Mouse (Mus musculus) C2C12 (cell line): ENCODE data around the gene Arhgap30. TPM values are rescaled to one million over a fixed set of nuclear protein-coding genes. Genes with fewer than 3 reads are reported as not detected.

Experiments
- H3K27me3 ChIP-seq: one replicate; pipeline ENCODE4 v1.6.1; 2011; ENCODE audit not compliant: control insufficient read depth, insufficient read depth, insufficient read length
- H3K36me3 ChIP-seq: one replicate; pipeline ENCODE4 v1.6.1; 2011; ENCODE audit not compliant: control insufficient read depth, insufficient read depth
- H3K4me3 ChIP-seq: one replicate; pipeline ENCODE4 v1.5.1; 2011; ENCODE audit warnings: mild to moderate bottlenecking, control low read depth; ENCODE audit not compliant: poor library complexity, insufficient read depth, severe bottlenecking
- H3K79me2 ChIP-seq: one replicate; pipeline ENCODE4 v1.6.1; 2011; ENCODE audit not compliant: control insufficient read depth, insufficient read depth
- H3K79me3 ChIP-seq: one replicate; pipeline ENCODE4 v1.6.1; 2011; ENCODE audit warnings: low read depth, control low read depth
- H3ac ChIP-seq: one replicate; pipeline ENCODE3; 2011; ENCODE audit warnings: low read depth; ENCODE audit not compliant: control insufficient read depth, insufficient read length
- CEBPB ChIP-seq: IDR thresholded peaks from one replicate; pipeline ENCODE4 v1.6.1; 2011; ENCODE audit warnings: low read depth, mild to moderate bottlenecking, control low read depth, moderate library complexity
- CTCF ChIP-seq: IDR thresholded peaks from one replicate; pipeline ENCODE4 v1.5.1; 2011; ENCODE audit not compliant: control insufficient read depth, insufficient read depth, insufficient read length
- FOSL1 ChIP-seq: IDR thresholded peaks from one replicate; pipeline ENCODE4 v1.8.0; 2011; ENCODE audit warnings: mild to moderate bottlenecking, low read length; ENCODE audit not compliant: poor library complexity, insufficient read depth, severe bottlenecking
- MAX ChIP-seq: IDR thresholded peaks from one replicate; pipeline ENCODE4 v1.6.1; 2011; ENCODE audit warnings: mild to moderate bottlenecking, control low read depth
- MYOD1 ChIP-seq: IDR thresholded peaks from one replicate; pipeline ENCODE4 v1.6.1; 2011; ENCODE audit warnings: low read depth; ENCODE audit not compliant: control insufficient read depth, insufficient read length
- MYOG ChIP-seq: IDR thresholded peaks from one replicate; pipeline ENCODE4 v1.6.1; 2011; ENCODE audit not compliant: control insufficient read depth, insufficient read length; ENCODE audit errors: extremely low read depth
- USF1 ChIP-seq: IDR thresholded peaks from one replicate; pipeline ENCODE4 v1.6.1; 2011; ENCODE audit warnings: low read depth, mild to moderate bottlenecking, control low read depth, moderate library complexity
- polyA plus RNA-seq: library from polyadenylated mRNA; unstranded; fragments of >200 nt; fragmentation: generic; extraction: Trizol; gene quantifications from one replicate; pipeline ENCODE4 v1.2.1, GENCODE M21; 2012; ENCODE audit warnings: missing spikeins

Gene Arhgap30
- polyA plus RNA-seq, 1 experiment = 0.05 TPM

DNA sequence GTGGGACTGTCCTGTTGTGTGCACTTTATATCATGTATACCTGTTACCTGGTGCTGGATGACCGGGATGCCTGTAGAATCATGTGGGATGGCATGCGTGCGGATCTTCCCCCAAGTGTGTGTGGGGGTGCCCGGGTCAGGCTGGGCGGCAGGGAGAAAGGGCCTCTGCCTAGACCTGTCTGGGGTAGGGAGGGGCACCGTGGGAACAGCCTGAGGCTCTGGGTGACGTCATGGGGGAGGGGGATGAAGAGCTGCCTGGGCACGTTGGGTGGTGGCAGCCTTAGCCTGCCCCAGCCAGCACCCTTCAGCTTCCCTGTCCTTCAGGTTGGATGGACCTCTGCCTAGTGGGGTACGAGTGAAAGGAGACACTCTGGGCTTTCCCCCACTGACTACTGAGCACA lies 4.4 kb upstream of the Arhgap30 start:
- Histone ChIP-seq H3K79me2 (no peaks in the 10 kb centered on the region), H3K79me3 (no peaks in the 10 kb centered on the region), H3K4me3 (no peak overlapping the region), H3K36me3 (no peaks in the 10 kb centered on the region), H3ac (no peak overlapping the region), H3K27me3 (no peaks in the 10 kb centered on the region)
- TF ChIP-seq MAX = no peak

GRCm38 (mm10) chr1:171385171-171385570 lies 3.6 kb upstream of the Arhgap30 start:
- TF ChIP-seq MAX = no peak
- no peak for TF ChIP-seq CEBPB
- TF ChIP-seq USF1 = no peak
- TF ChIP-seq CTCF = no peak
- TF ChIP-seq MYOD1 = no peak
- no peak for TF ChIP-seq FOSL1
- TF ChIP-seq MYOG = no peak
- no peaks in the 10 kb centered on the region for H3K79me3 ChIP-seq
- no peaks in the 10 kb centered on the region for H3K79me2 ChIP-seq
- H3K4me3 ChIP-seq = no peak overlapping the region
- H3K27me3 ChIP-seq = no peaks in the 10 kb centered on the region
- H3ac ChIP-seq = no peak overlapping the region
- no peaks in the 10 kb centered on the region for H3K36me3 ChIP-seq

GRCm38 (mm10) chr1:171387099-171387498 lies 1.7 kb upstream of the Arhgap30 start:
- H3K79me2 ChIP-seq = no peaks in the 10 kb centered on the region
- no peaks in the 10 kb centered on the region for H3K27me3 ChIP-seq
- H3K36me3 ChIP-seq = no peaks in the 10 kb centered on the region
- no peak overlapping the region for H3ac ChIP-seq
- no peak overlapping the region for H3K4me3 ChIP-seq
- no peaks in the 10 kb centered on the region for H3K79me3 ChIP-seq
- TF ChIP-seq USF1 = no peak
- TF ChIP-seq MAX = no peak
- TF ChIP-seq CTCF = peak; percentile 15
- TF ChIP-seq MYOD1 = no peak

DNA sequence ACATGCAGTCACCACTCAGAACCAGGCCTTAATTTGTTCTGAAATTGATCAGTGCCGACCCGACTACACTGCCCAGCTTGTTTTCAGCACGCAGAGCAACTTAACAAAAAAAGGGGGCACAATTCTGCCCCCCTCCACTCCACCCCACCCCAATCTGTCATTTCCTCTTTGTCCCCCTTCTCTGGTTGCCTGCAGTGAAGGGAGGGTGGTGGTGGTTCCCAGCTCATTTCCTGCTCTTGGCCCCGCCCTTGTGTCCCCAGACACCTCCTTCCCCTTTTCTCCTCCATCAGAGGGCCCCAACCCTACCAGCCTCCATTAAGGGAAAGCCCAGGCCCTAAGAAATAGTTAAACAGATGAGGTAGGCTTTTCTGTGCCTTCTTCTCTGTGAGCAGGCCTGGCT lies 1.3 kb downstream of the Arhgap30 start:
- Histone ChIP-seq H3K36me3 (no peaks in the 10 kb centered on the region), H3K4me3 (no peak overlapping the region), H3K27me3 (peaks cover under 1% of the 10 kb centered on the region), H3K79me2 (no peaks in the 10 kb centered on the region), H3K79me3 (no peaks in the 10 kb centered on the region), H3ac (no peak overlapping the region)
- TF ChIP-seq CEBPB = no peak
- no peak for TF ChIP-seq CTCF
- no peak for TF ChIP-seq MYOG
- no peak for TF ChIP-seq FOSL1
- no peak for TF ChIP-seq MYOD1
- TF ChIP-seq MAX = no peak
- no peak for TF ChIP-seq USF1

DNA sequence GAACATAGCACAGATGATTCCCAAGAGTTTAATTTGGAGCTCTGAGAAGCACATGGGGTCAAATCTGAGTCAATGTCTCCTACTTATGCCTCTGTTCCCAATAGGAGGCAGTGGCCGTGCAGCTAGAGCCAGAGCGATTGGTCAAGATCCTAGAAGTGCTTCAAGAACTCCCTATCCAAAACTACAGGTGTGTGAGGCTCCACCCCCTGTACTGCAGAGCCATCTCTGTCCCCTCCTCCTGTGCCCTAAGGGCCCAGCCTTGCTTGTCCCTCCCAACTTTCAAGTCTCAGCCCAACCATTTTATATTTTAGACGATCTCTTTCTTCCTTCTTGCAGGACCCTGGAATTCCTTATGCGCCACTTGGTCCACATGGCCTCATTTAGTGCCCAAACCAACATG lies 13.1 kb downstream of the Arhgap30 start:
- no peak overlapping the region for H3K4me3 ChIP-seq
- no peaks in the 10 kb centered on the region for H3K36me3 ChIP-seq
- no peaks in the 10 kb centered on the region for H3K79me2 ChIP-seq
- no peaks in the 10 kb centered on the region for H3K27me3 ChIP-seq
- H3K79me3 ChIP-seq = no peaks in the 10 kb centered on the region
- TF ChIP-seq MYOG (no peak), USF1 (no peak), MAX (no peak), MYOD1 (no peak), CEBPB (no peak), CTCF (no peak), FOSL1 (no peak)
- no peak overlapping the region for H3ac ChIP-seq

DNA sequence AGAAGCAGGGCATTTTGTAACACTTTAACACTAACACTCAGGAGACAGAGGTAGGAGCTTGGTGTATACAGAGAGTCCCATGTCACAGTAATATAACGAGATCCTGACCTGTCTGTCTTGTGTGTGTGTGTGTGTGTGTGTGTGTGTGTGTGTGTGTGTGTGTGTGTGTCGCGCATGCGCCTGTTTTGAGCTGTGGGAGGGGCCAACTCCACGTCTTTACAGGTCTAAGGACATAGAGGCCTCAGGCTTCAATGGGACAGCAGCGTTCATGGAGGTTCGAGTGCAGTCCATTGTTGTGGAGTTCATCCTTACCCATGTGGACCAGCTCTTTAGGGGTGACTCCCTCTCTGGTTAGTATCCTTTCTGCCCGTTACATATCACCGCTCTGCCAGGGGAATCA lies 14.2 kb downstream of the Arhgap30 start:
- no peak for TF ChIP-seq CEBPB
- no peak for TF ChIP-seq USF1
- TF ChIP-seq MYOG = no peak
- no peak for TF ChIP-seq CTCF
- TF ChIP-seq MAX = no peak
- no peak for TF ChIP-seq FOSL1
- TF ChIP-seq MYOD1 = no peak
- Histone ChIP-seq H3K4me3 (no peak overlapping the region), H3K27me3 (no peaks in the 10 kb centered on the region), H3K36me3 (no peaks in the 10 kb centered on the region), H3K79me3 (no peaks in the 10 kb centered on the region), H3ac (no peak overlapping the region), H3K79me2 (no peaks in the 10 kb centered on the region)

GRCm38 (mm10) chr1:171407263-171407662 lies 18.5 kb downstream of the Arhgap30 start:
- Histone ChIP-seq H3K79me2 (peaks cover 10% of the 10 kb centered on the region), H3K36me3 (no peaks in the 10 kb centered on the region), H3K79me3 (peaks cover 7% of the 10 kb centered on the region), H3K27me3 (peaks cover 7% of the 10 kb centered on the region), H3K4me3 (no peak overlapping the region), H3ac (no peak overlapping the region)
- TF ChIP-seq FOSL1 (no peak), USF1 (no peak), MYOD1 (no peak), MAX (no peak)
